Mouse (Mus musculus) forebrain, embryonic 16.5 days (tissue): Measurements from ENCODE around the gene Zfp316. TPM values are rescaled to one million over a fixed set of nuclear protein-coding genes. Genes with fewer than 3 reads are reported as not detected.

ENCODE experiments used
- ATAC-seq: fragments of 200-750 bp; cut with Nextera tagmentation; 2 replicates; pipeline ENCODE4 v1.8.0; 2017; ENCODE audit warnings: mild to moderate bottlenecking, moderate library complexity
- H3K27ac ChIP-seq: fragments of 300-500 bp; sonication (generic); 2 replicates; pipeline ENCODE4 v1.5.1; 2014; ENCODE audit warnings: low read length, control low read depth
- H3K27me3 ChIP-seq: fragments of 300-500 bp; sonication (generic); replicated peaks from 2 replicates; pipeline ENCODE4 v1.6.1; 2014; ENCODE audit warnings: low read length; ENCODE audit not compliant: control insufficient read depth, insufficient read depth
- H3K36me3 ChIP-seq: fragments of 300-500 bp; sonication (generic); 2 replicates; pipeline ENCODE4 v1.6.1; 2014; ENCODE audit not compliant: control insufficient read depth, insufficient read depth
- H3K4me1 ChIP-seq: fragments of 300-500 bp; sonication (generic); replicated peaks from 2 replicates; pipeline ENCODE4 v1.6.1; 2014; ENCODE audit warnings: low read length; ENCODE audit not compliant: control insufficient read depth, insufficient read depth
- H3K4me2 ChIP-seq: fragments of 300-500 bp; sonication (generic); 2 replicates; pipeline ENCODE4 v1.6.1; 2014; ENCODE audit warnings: mild to moderate bottlenecking, low read length, control low read depth
- H3K4me3 ChIP-seq: fragments of 300-500 bp; sonication (generic); replicated peaks from 2 replicates; pipeline ENCODE4 v1.5.1; 2014; ENCODE audit warnings: mild to moderate bottlenecking, low read length, control low read depth
- H3K9ac ChIP-seq: fragments of 300-500 bp; sonication (generic); replicated peaks from 2 replicates; pipeline ENCODE4 v1.6.1; 2014; ENCODE audit warnings: low read depth, low read length, control low read depth
- H3K9me3 ChIP-seq: fragments of 300-500 bp; sonication (generic); 2 replicates; pipeline ENCODE4 v1.6.1; 2016; ENCODE audit warnings: low read length; ENCODE audit not compliant: control insufficient read depth
- WGBS: fragments of 180-500 bp; shearing (Covaris S2); extraction: QIAGEN DNeasy Blood & Tissue Kit; methylation state at CpG from one replicate; pipeline ENCODE4 v1.1.7; 2014; 5-methylcytosine and 5-hydroxymethylcytosine counted together
- polyA plus RNA-seq: library from polyadenylated mRNA; unstranded; fragments of >200 nt; fragmentation: Nextera tagmentation; extraction: Ambion mirVana; gene quantifications from 2 replicates; pipeline ENCODE4 v1.2.1, GENCODE M21; 2015

The Zfp316 gene
- polyA plus RNA-seq, 1 experiment from 2014 or later: 9.5 TPM

- H3K4me3 ChIP-seq: no peak overlapping the region
- H3K4me1 ChIP-seq: peaks cover 30% of the 10 kb centered on the region
- H3K9ac ChIP-seq: no peak overlapping the region
- no peaks in the 10 kb centered on the region for H3K9me3 ChIP-seq
- no peak overlapping the region for H3K4me2 ChIP-seq
- no peak for ATAC-seq
- 86% methylated on average over 6 of the region's 6 CpGs for WGBS
- H3K27ac ChIP-seq: no peak overlapping the region
- no peaks in the 10 kb centered on the region for H3K36me3 ChIP-seq
- H3K27me3 ChIP-seq: no peaks in the 10 kb centered on the region
Measured at GRCm38 (mm10) chr5:143271642-143272041, 1.8 kb upstream of the Zfp316 start.

DNA sequence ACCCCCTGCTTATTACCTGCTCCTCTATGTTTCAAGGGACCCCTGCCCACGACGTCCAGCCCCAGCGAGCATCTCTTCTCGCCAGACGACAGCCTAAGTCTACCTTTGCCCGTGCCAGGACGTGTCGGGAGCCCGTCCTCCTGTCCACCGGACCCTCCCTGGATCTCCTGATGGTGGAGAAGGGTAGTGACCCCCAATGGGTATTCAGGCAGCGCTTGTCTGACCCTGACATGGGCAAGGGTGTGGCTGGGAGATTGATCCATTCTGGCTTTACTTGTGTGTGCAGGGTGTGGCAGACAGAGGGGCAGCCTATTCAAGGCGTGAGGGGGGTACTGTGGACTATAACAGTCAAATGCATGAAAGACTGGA is 313 bp upstream of the Zfp316 start:
- no peak; the same call in 1 of the 2 replicates for ATAC-seq

DNA sequence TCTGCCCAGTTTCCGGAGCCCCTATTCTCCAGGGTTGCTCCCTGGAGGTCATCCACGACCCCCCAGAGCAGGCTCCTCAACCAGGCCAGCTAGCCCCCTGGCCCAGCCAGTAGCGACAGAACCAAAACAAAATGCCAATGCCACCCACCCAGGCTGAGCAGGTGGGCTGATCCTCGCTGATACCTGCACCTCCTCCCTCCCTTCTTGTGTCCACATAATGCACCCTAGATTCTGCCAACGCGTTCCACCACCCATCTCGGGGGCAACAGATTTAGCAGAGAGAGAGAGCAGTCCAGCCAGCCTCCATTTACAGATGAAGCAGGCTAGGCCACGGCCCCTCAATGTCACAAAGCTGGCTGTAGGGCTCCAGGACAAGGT is 848 bp downstream of the Zfp316 start:
- Histone ChIP-seq H3K36me3 (peaks cover 2% of the 10 kb centered on the region; the same call in 1 of the 2 replicates), H3K9ac (peak overlapping the region; percentile 98), H3K9me3 (no peaks in the 10 kb centered on the region), H3K27me3 (no peaks in the 10 kb centered on the region), H3K4me1 (peaks cover 30% of the 10 kb centered on the region), H3K27ac (peak overlapping the region; percentile 77), H3K4me2 (peak overlapping the region; percentile 84), H3K4me3 (peak overlapping the region; percentile 89)
- no peak; the same call in 1 of the 2 replicates for ATAC-seq
- WGBS: 22% methylated on average over 8 of the region's 8 CpGs

More for the DNA sequence above, 313 bp upstream of the Zfp316 start:
- no peaks in the 10 kb centered on the region for H3K36me3 ChIP-seq
- H3K27ac ChIP-seq: peak overlapping the region; percentile 44; the same call in 1 of the 2 replicates
- H3K4me3 ChIP-seq: peak overlapping the region; percentile 89
- no peaks in the 10 kb centered on the region for H3K9me3 ChIP-seq
- H3K4me1 ChIP-seq: peaks cover 30% of the 10 kb centered on the region
- H3K4me2 ChIP-seq: peak overlapping the region; percentile 84
- H3K27me3 ChIP-seq: no peaks in the 10 kb centered on the region
- 3% methylated on average over 12 of the region's 12 CpGs for WGBS
- H3K9ac ChIP-seq: peak overlapping the region; percentile 98

GRCm38 (mm10) chr5:143266794-143267193 is 3.0 kb downstream of the Zfp316 start:
- Histone ChIP-seq H3K9me3 (no peaks in the 10 kb centered on the region), H3K9ac (no peak overlapping the region), H3K27ac (no peak overlapping the region), H3K4me2 (no peak overlapping the region), H3K36me3 (peaks cover 19% of the 10 kb centered on the region), H3K4me3 (no peak overlapping the region), H3K4me1 (peaks cover 30% of the 10 kb centered on the region), H3K27me3 (no peaks in the 10 kb centered on the region)
- ATAC-seq: no peak
- 85% methylated on average over 6 of the region's 6 CpGs for WGBS

- Histone ChIP-seq H3K4me1 (peaks cover 19% of the 10 kb centered on the region), H3K9ac (no peak overlapping the region), H3K27ac (no peak overlapping the region), H3K4me3 (no peak overlapping the region), H3K27me3 (no peaks in the 10 kb centered on the region), H3K9me3 (no peaks in the 10 kb centered on the region), H3K4me2 (no peak overlapping the region), H3K36me3 (peaks cover 24% of the 10 kb centered on the region)
- ATAC-seq: no peak
- 52% methylated on average over 1 of the region's 1 CpGs for WGBS
Measured at GRCm38 (mm10) chr5:143265409-143265808, 4.4 kb downstream of the Zfp316 start.

- Histone ChIP-seq H3K27me3 (no peaks in the 10 kb centered on the region), H3K36me3 (peaks cover 24% of the 10 kb centered on the region), H3K27ac (no peak overlapping the region), H3K4me1 (peaks cover 15% of the 10 kb centered on the region), H3K4me3 (no peak overlapping the region), H3K9ac (no peak overlapping the region), H3K4me2 (no peak overlapping the region), H3K9me3 (no peaks in the 10 kb centered on the region)
- 91% methylated on average over 10 of the region's 10 CpGs for WGBS
- ATAC-seq: no peak
Measured at GRCm38 (mm10) chr5:143264689-143265088, 5.1 kb downstream of the Zfp316 start.

DNA sequence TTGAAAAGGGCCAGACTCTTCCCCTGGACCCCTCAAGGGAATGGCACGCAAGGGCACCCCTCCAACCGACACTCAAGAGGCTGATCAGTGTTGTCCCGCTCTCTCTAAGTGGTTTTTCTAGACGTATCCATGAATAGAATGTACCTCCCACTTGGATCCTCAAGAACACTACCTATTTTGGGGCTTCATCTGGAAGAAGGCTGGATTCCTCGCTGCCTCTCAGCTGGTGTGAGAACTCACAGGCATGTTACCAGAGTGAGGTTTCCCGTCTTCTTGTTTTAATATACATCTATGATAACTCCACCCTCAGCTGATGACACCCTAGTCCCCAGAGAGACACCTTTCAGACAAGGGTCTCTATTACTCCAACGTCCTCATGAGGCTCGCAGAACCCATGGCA is 8.2 kb downstream of the Zfp316 start:
- peaks cover 25% of the 10 kb centered on the region for H3K36me3 ChIP-seq
- H3K4me1 ChIP-seq: no peaks in the 10 kb centered on the region
- H3K27ac ChIP-seq: no peak overlapping the region
- WGBS: 93% methylated on average over 8 of the region's 8 CpGs
- H3K4me2 ChIP-seq: no peak overlapping the region
- peaks cover 3% of the 10 kb centered on the region for H3K27me3 ChIP-seq
- H3K9ac ChIP-seq: no peak overlapping the region
- no peak for ATAC-seq
- H3K9me3 ChIP-seq: no peaks in the 10 kb centered on the region
- H3K4me3 ChIP-seq: no peak overlapping the region

GRCm38 (mm10) chr5:143255802-143256201 is 14.0 kb downstream of the Zfp316 start:
- H3K27me3 ChIP-seq: peaks cover 32% of the 10 kb centered on the region
- peaks cover 19% of the 10 kb centered on the region for H3K4me1 ChIP-seq
- no peak overlapping the region for H3K9ac ChIP-seq
- H3K9me3 ChIP-seq: no peaks in the 10 kb centered on the region
- peaks cover 20% of the 10 kb centered on the region for H3K36me3 ChIP-seq
- 90% methylated on average over 5 of the region's 5 CpGs for WGBS
- H3K27ac ChIP-seq: no peak overlapping the region
- no peak for ATAC-seq
- H3K4me2 ChIP-seq: no peak overlapping the region
- H3K4me3 ChIP-seq: no peak overlapping the region

DNA sequence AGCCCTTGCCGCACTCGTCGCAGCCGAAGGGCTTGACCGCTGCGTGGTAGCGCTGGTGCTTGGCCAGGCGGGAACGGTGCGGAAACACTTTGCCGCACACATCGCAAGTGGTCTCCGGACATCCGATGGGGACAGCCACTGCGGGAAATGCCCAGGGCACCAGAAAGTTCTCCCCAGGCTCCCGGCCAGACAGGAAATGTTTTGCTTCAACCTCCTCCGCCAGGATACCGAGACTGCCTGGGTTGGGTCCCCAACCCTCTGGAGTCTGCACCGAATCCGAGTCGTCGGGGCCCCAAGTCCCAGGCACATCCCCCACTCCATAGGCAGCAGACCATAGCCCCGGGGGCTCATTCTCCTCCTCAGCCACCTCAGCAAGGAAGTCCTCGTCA is 14.7 kb downstream of the Zfp316 start:
- no peak for ATAC-seq
- Histone ChIP-seq H3K27me3 (peaks cover 32% of the 10 kb centered on the region), H3K36me3 (peaks cover 20% of the 10 kb centered on the region), H3K9ac (no peak overlapping the region), H3K27ac (no peak overlapping the region), H3K9me3 (no peaks in the 10 kb centered on the region), H3K4me2 (no peak overlapping the region), H3K4me3 (no peak overlapping the region), H3K4me1 (peaks cover 19% of the 10 kb centered on the region)
- WGBS: 30% methylated on average over 24 of the region's 24 CpGs

DNA sequence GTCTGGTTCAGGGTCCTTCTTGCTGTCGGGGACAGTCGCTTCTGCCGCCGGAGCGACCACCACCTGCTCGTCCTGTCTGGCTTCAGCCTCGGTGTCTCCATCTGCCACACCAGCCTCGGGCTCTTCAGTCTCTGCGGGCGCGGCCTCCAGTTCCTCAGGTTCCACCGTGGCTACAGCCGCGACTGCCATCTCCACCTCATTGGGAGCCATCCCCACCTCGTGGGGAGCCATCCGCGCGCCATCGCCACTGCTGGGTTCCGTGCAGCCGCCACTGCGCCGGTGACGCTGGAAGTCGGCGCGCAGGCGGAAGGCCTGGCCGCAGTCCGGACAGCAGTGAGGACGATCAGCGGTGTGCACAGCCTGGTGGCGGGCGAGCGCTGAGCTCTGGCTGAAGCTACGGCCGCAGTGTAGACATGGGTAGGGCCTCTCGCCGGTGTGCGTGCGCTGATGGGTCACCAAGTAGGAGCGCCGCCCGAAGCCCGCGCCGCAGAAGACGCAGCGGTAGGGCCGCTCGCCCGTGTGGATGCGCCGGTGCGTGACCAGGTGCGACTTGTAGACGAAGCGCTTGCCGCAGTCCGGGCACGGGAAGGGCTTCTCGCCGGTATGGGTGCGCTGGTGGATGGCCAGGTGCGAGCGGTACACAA is 15.2 kb downstream of the Zfp316 start:
- Histone ChIP-seq H3K4me2 (peak overlapping the region; percentile 54), H3K9me3 (no peaks in the 10 kb centered on the region), H3K4me3 (no peak overlapping the region), H3K27ac (no peak overlapping the region), H3K27me3 (peaks cover 32% of the 10 kb centered on the region), H3K4me1 (peaks cover 19% of the 10 kb centered on the region), H3K9ac (no peak overlapping the region; the same call in 1 of the 2 replicates), H3K36me3 (peaks cover 20% of the 10 kb centered on the region)
- WGBS: 22% methylated on average over 66 of the region's 66 CpGs
- no peak for ATAC-seq
